Mouse (Mus musculus): ENCODE data around the gene Olfr1366. TPM values are rescaled to one million over a fixed set of nuclear protein-coding genes. Genes with fewer than 3 reads are reported as not detected.

Olfr1366 gene
- total RNA-seq (2021) (not detected), polyA plus RNA-seq (2012; rRNA removed) (not detected in 2 replicates)
- long read RNA-seq, result 0 reads

DNA sequence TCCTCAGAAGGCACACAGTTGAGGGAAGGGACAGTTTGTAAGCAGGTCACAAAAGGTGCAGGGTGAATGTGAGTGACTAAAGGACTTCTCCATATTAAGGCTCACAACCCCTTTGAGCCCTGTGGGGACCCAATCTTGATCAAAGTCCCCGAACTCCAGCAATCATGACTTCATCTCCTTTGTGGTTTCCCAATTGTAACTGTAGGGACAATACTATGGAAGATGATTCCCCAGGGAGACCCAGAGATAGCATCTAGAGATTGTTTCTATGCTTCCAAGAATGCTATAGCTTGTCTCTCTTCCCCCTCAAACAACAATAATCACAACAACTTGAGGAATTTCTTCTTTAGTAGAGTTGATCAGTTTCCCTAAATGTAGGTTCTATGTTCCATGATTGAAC is at the start of gene Olfr1366:
Gene Olfr1366 (minus strand): TSS at position 101 of the 400 bp plus-strand sequence.
- H3K9ac ChIP-seq (ENCODE audit: low read depth, low read length), result no peak within 1 kb of the TSS
- TF ChIP-seq EP300 (IDR thresholded peaks at IDR 0.05; ENCODE audit: insufficient read depth, low read depth, low read length) (no peak), POLR2A (IDR thresholded peaks at IDR 0.05; ENCODE audit: insufficient read depth, low read depth, low read length) (no peak), CTCF (IDR thresholded peaks at IDR 0.05) (no peak)
- H3K27ac ChIP-seq, result no peak within 1 kb of the TSS
- no peaks in the 10 kb centered on the region for H3K36me3 ChIP-seq (ENCODE audit: control insufficient read depth, insufficient read depth, low read length)
- WGBS, result 47% methylated on average over 1 of the region's 1 CpGs
- no peaks in the 10 kb centered on the region for H3K4me1 ChIP-seq (ENCODE audit: control insufficient read depth, insufficient read depth, low read length)
- no peak within 1 kb of the TSS for H3K4me3 ChIP-seq
- DNase-seq, result no peak
- no peaks in the 10 kb centered on the region for H3K79me2 ChIP-seq (replicated peaks; ENCODE audit: control insufficient read depth, insufficient read depth, low read length)
- intact Hi-C loops (cut with DNase I), result no loop called here
- no peaks in the 10 kb centered on the region for H3K27me3 ChIP-seq (ENCODE audit: control insufficient read depth, insufficient read depth, low read length)

DNA sequence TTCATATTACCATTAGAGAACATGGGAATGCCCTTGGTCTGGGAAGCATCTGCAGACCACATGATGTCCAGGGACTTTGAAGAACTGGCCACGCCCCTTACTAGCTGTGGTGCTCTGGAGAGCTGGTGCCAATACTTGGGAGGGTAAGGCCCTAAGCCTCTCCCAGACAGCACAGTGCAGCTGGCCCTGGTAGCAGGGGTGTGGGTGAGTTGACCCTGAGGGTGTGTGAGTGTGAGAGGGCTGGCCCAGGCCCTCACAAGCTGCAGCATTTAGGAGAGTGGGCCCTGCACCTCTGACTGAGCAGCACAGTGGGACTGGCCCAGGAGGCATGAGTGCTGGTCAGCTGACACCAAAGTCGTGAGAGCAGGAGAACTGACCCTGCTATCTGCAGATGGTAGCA is 49.0 kb upstream of the Olfr1366 start:
- TF ChIP-seq CTCF (IDR thresholded peaks at IDR 0.05) (no peak), POLR2A (IDR thresholded peaks at IDR 0.05; ENCODE audit: insufficient read depth, low read depth, low read length) (no peak), EP300 (IDR thresholded peaks at IDR 0.05; ENCODE audit: insufficient read depth, low read depth, low read length) (no peak)
- no peaks in the 10 kb centered on the region for H3K4me1 ChIP-seq (ENCODE audit: control insufficient read depth, insufficient read depth, low read length)
- no peak overlapping the region for H3K4me3 ChIP-seq
- no peaks in the 10 kb centered on the region for H3K27me3 ChIP-seq (ENCODE audit: control insufficient read depth, insufficient read depth, low read length)
- no peak for DNase-seq
- no peak overlapping the region for H3K9ac ChIP-seq (ENCODE audit: low read depth, low read length)
- H3K27ac ChIP-seq, result no peak overlapping the region
- WGBS, result 45% methylated on average over 2 of the region's 2 CpGs
- intact Hi-C loops (cut with DNase I), result no loop called here
- H3K79me2 ChIP-seq (replicated peaks; ENCODE audit: control insufficient read depth, insufficient read depth, low read length), result no peaks in the 10 kb centered on the region
- H3K36me3 ChIP-seq (ENCODE audit: control insufficient read depth, insufficient read depth, low read length), result no peaks in the 10 kb centered on the region

DNA sequence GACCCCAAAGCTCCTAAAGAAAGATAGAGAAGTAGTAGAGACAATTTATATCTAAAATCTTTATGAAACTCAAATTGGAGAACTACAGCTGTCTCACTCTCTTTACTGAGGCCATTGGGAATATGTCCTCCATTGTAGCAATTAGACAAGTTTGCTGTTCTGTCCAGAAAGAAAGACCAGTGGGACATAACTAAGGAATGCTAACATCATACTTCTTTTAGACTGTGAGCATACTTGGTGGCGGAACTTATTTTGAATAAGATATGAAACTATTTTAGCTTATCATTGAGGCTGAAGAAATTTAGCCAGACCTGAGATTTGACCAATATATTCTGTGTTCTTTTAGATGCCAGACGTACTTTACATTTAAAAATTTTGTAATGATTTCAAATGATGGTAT is 39.1 kb upstream of the Olfr1366 start, which contains the start of gene Olfr1364:
Gene Olfr1364 (minus strand): TSS at position 101 of the 400 bp plus-strand sequence.
- WGBS, result 81% methylated on average over 2 of the region's 2 CpGs
- no peak for DNase-seq
- no peaks in the 10 kb centered on the region for H3K79me2 ChIP-seq (replicated peaks; ENCODE audit: control insufficient read depth, insufficient read depth, low read length)
- no peak within 1 kb of the TSS for H3K4me3 ChIP-seq
- TF ChIP-seq POLR2A (IDR thresholded peaks at IDR 0.05; ENCODE audit: insufficient read depth, low read depth, low read length), result no peak
- TF ChIP-seq EP300 (IDR thresholded peaks at IDR 0.05; ENCODE audit: insufficient read depth, low read depth, low read length), result no peak
- TF ChIP-seq CTCF (IDR thresholded peaks at IDR 0.05), result no peak
- intact Hi-C loops (cut with DNase I), result no loop called here
- no peak within 1 kb of the TSS for H3K9ac ChIP-seq (ENCODE audit: low read depth, low read length)
- no peaks in the 10 kb centered on the region for H3K36me3 ChIP-seq (ENCODE audit: control insufficient read depth, insufficient read depth, low read length)
- no peaks in the 10 kb centered on the region for H3K4me1 ChIP-seq (ENCODE audit: control insufficient read depth, insufficient read depth, low read length)
- no peak within 1 kb of the TSS for H3K27ac ChIP-seq
- no peaks in the 10 kb centered on the region for H3K27me3 ChIP-seq (ENCODE audit: control insufficient read depth, insufficient read depth, low read length)

DNA sequence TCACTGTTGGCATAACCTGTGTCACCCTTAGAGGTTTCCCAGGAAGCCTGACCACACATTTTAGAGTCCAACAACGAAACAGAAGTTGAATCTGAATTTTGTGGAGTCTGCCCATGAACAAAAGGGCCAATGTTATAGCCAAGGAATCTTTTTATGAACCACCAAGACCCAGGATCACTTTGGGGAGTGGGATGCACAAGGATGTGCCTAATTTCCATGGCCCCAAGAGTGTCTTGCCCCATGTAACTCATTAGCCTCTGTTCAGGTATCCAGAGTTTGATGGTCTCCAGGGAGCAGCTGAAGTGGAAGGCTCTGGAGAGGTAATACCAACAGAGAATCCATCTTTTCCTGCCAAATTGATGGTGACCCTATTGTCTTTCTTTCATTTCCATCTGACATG is 17.2 kb upstream of the Olfr1366 start, which contains the start of gene Olfr1535:
Gene Olfr1535 (minus strand): TSS at position 101 of the 400 bp plus-strand sequence.
- no peak within 1 kb of the TSS for H3K9ac ChIP-seq (ENCODE audit: low read depth, low read length)
- H3K36me3 ChIP-seq (ENCODE audit: control insufficient read depth, insufficient read depth, low read length), result no peaks in the 10 kb centered on the region
- H3K27me3 ChIP-seq (ENCODE audit: control insufficient read depth, insufficient read depth, low read length), result no peaks in the 10 kb centered on the region
- no peak within 1 kb of the TSS for H3K4me3 ChIP-seq
- DNase-seq, result no peak
- 48% methylated on average over 1 of the region's 1 CpGs for WGBS
- intact Hi-C loops (cut with DNase I), result no loop called here
- no peaks in the 10 kb centered on the region for H3K79me2 ChIP-seq (replicated peaks; ENCODE audit: control insufficient read depth, insufficient read depth, low read length)
- TF ChIP-seq POLR2A (IDR thresholded peaks at IDR 0.05; ENCODE audit: insufficient read depth, low read depth, low read length), result no peak
- TF ChIP-seq EP300 (IDR thresholded peaks at IDR 0.05; ENCODE audit: insufficient read depth, low read depth, low read length), result no peak
- TF ChIP-seq CTCF (IDR thresholded peaks at IDR 0.05), result no peak
- H3K4me1 ChIP-seq (ENCODE audit: control insufficient read depth, insufficient read depth, low read length), result no peaks in the 10 kb centered on the region
- no peak within 1 kb of the TSS for H3K27ac ChIP-seq

DNA sequence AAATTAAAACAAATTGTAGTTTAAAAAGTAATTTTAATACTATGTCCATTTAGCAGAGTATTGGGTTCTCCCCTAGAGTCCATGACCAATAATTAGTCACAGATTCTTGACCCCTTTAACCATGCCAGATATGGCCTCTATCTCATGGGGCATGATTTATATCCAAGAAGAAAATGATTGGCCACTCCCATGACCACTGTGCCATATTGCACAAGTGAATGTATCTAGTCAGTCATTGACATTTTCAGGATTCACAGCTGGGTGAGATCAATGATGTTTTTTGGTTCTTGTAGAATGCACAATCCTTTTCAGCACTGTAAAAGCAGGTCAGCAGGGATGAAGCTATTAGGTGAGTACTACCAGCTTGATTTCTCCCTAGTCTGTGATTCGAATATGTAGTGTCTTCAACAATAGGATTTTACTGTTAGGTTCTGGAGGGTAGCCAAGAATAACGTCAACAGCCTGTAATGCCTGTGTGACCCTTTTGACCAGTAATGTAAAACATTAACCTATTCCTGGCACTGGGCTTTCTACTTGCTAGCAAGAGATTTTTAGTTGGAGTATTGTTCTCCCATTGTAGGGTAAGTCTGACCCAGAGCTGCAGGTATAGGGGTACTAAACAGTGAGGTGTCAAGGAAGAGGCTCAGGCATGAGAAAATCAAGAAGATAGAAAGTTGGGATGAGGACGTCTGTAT is 8.0 kb upstream of the Olfr1366 start:
- no peaks in the 10 kb centered on the region for H3K36me3 ChIP-seq (ENCODE audit: control insufficient read depth, insufficient read depth, low read length)
- TF ChIP-seq POLR2A (IDR thresholded peaks at IDR 0.05; ENCODE audit: insufficient read depth, low read depth, low read length) (no peak), EP300 (IDR thresholded peaks at IDR 0.05; ENCODE audit: insufficient read depth, low read depth, low read length) (no peak)
- H3K4me1 ChIP-seq (ENCODE audit: control insufficient read depth, insufficient read depth, low read length), result no peaks in the 10 kb centered on the region
- intact Hi-C loops (cut with DNase I), result no loop called here
- no peak overlapping the region for H3K27ac ChIP-seq
- no peaks in the 10 kb centered on the region for H3K79me2 ChIP-seq (replicated peaks; ENCODE audit: control insufficient read depth, insufficient read depth, low read length)
- WGBS, result 22% methylated on average over 3 of the region's 3 CpGs
- no peak for DNase-seq
- H3K9ac ChIP-seq (ENCODE audit: low read depth, low read length), result no peak overlapping the region
- no peaks in the 10 kb centered on the region for H3K27me3 ChIP-seq (ENCODE audit: control insufficient read depth, insufficient read depth, low read length)
- no peak overlapping the region for H3K4me3 ChIP-seq

DNA sequence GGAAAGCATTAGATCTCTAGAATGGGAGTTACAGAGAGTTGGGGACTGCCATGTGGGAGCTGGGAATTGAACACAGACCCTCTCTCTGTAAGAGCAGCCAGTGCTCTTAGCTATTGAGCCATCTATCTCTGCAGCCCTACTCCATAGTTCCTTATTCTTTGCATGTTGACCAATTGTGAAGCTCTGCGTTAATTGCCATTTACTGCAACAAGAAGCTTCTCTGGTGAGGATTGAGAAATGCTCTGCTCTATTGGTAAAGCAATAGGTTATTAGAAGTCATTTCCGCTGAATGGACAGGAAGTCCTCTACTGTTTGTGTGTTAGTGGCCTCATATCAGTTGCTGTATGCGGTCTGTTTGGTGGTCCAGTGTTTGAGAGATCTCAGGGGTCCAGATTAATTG is 6.9 kb upstream of the Olfr1366 start:
- no peaks in the 10 kb centered on the region for H3K4me1 ChIP-seq (ENCODE audit: control insufficient read depth, insufficient read depth, low read length)
- 87% methylated on average over 3 of the region's 3 CpGs for WGBS

More for the DNA sequence above, 6.9 kb upstream of the Olfr1366 start:
- Histone ChIP-seq H3K27me3 (ENCODE audit: control insufficient read depth, insufficient read depth, low read length) (no peaks in the 10 kb centered on the region), H3K79me2 (replicated peaks; ENCODE audit: control insufficient read depth, insufficient read depth, low read length) (no peaks in the 10 kb centered on the region), H3K27ac (no peak overlapping the region), H3K36me3 (ENCODE audit: control insufficient read depth, insufficient read depth, low read length) (no peaks in the 10 kb centered on the region), H3K9ac (ENCODE audit: low read depth, low read length) (no peak overlapping the region), H3K4me3 (no peak overlapping the region)
- DNase-seq, result no peak
- intact Hi-C loops (cut with DNase I), result no loop called here
- TF ChIP-seq POLR2A (IDR thresholded peaks at IDR 0.05; ENCODE audit: insufficient read depth, low read depth, low read length) (no peak), CTCF (IDR thresholded peaks at IDR 0.05) (no peak), EP300 (IDR thresholded peaks at IDR 0.05; ENCODE audit: insufficient read depth, low read depth, low read length) (no peak)

All from heart, adult 2 months (tissue).